ENCODE assay signal across 18 mouse cellular contexts in genomic region chr1:54468662-54469061, GRCm38 (mm10). TPM values are rescaled to one million over a fixed set of nuclear protein-coding genes. Genes with fewer than 3 reads are reported as not detected.
DNase-seq lines count a peak whose midpoint lies in the region; ATAC-seq lines count a peak whose summit lies in the region.
"Had no signal": no experiment of that assay in that cellular context is flagged by ENCODE, and none has a peak within 500 bp of the region (broad histone marks: within the 10 kb centered on the region; RNA-seq: fewer than 3 reads in every experiment).

No protein-coding gene starts in this region.

- H3K27ac ChIP-seq in intestine, embryonic 16.5 days (ENCODE audit: low read length), result no peak overlapping the region
- H3K27ac ChIP-seq: embryonic facial prominence, embryonic 12.5 days; heart, adult 2 months; hindbrain, embryonic 12.5 days; liver, embryonic 15.5 days; midbrain, embryonic 15.5 days; stomach, embryonic 15.5 days had no signal

- no peaks in the 10 kb centered on the region for H3K36me3 ChIP-seq in intestine, embryonic 16.5 days (ENCODE audit: control insufficient read depth, insufficient read depth, low read length)
- H3K36me3 ChIP-seq: embryonic facial prominence, embryonic 12.5 days; hindbrain, embryonic 12.5 days; liver, embryonic 15.5 days; midbrain, embryonic 15.5 days; stomach, embryonic 15.5 days had no signal

- ATAC-seq in intestine, embryonic 16.5 days, result no peak
- ATAC-seq: midbrain, embryonic 15.5 days had no signal

- DNase-seq in cerebellum, adult 18-20 months, result peak; percentile 6 to 18
- DNase-seq in cerebellum, adult 11 months, result no peak
- peak; percentile 8 to 57 for DNase-seq in layer of hippocampus, adult 18-20 months (ENCODE audit: low spot score in 2 of 2)
- DNase-seq in layer of hippocampus, postnatal 25 days (ENCODE audit: extremely low spot score in 1 of 2, low spot score in 1 of 2), result no peak
- DNase-seq in cerebellum, adult 9-11 months, result peak; percentile 32
- DNase-seq in left cerebral cortex, adult 9 months (ENCODE audit: low spot score in 2 of 2), result peak; percentile 22 to 46
- no peak for DNase-seq in ovary, postnatal 10 days (ENCODE audit: low spot score)
- DNase-seq: adrenal gland, adult 8-10 months; gastrocnemius, postnatal 14 days; heart, adult 2 months; lung, postnatal 10 days had no signal

- no peaks in the 10 kb centered on the region for H3K4me1 ChIP-seq in intestine, embryonic 16.5 days (ENCODE audit: control insufficient read depth, insufficient read depth, low read length)
- H3K4me1 ChIP-seq: embryonic facial prominence, embryonic 12.5 days; hindbrain, embryonic 12.5 days; liver, embryonic 15.5 days; megakaryocyte, embryonic 14.5 days; midbrain, embryonic 15.5 days; stomach, embryonic 15.5 days had no signal

- H3K9ac ChIP-seq in intestine, embryonic 16.5 days (ENCODE audit: low read depth, low read length), result no peak overlapping the region
- H3K9ac ChIP-seq: embryonic facial prominence, embryonic 12.5 days; hindbrain, embryonic 12.5 days; liver, embryonic 15.5 days; midbrain, embryonic 15.5 days; stomach, embryonic 15.5 days had no signal

- no peak overlapping the region for H3K4me2 ChIP-seq in intestine, embryonic 16.5 days (ENCODE audit: low read depth, low read length)
- H3K4me2 ChIP-seq: embryonic facial prominence, embryonic 12.5 days; hindbrain, embryonic 12.5 days; liver, embryonic 15.5 days; midbrain, embryonic 15.5 days; stomach, embryonic 15.5 days had no signal

- no peaks in the 10 kb centered on the region for H3K9me3 ChIP-seq in intestine, embryonic 16.5 days (ENCODE audit: control insufficient read depth, low read length)
- H3K9me3 ChIP-seq: embryonic facial prominence, embryonic 12.5 days; hindbrain, embryonic 12.5 days; liver, embryonic 15.5 days; megakaryocyte, embryonic 14.5 days; midbrain, embryonic 15.5 days; stomach, embryonic 15.5 days had no signal

- no peak overlapping the region for H3K4me3 ChIP-seq in intestine, embryonic 16.5 days (ENCODE audit: low read length)
- H3K4me3 ChIP-seq: embryonic facial prominence, embryonic 12.5 days; heart, adult 2 months; hindbrain, embryonic 12.5 days; liver, embryonic 15.5 days; megakaryocyte, embryonic 14.5 days; midbrain, embryonic 15.5 days; stomach, embryonic 15.5 days had no signal

- no peaks in the 10 kb centered on the region for H3K27me3 ChIP-seq in intestine, embryonic 16.5 days (replicated peaks; ENCODE audit: control insufficient read depth, insufficient read depth, low read length)
- H3K27me3 ChIP-seq: embryonic facial prominence, embryonic 12.5 days; hindbrain, embryonic 12.5 days; liver, embryonic 15.5 days; midbrain, embryonic 15.5 days; stomach, embryonic 15.5 days had no signal

RNA-seq across cellular contexts. Expression of gene Gtf3c3, which starts 29.9 kb away (rescaled TPM):
- total RNA-seq in layer of hippocampus, adult 18-20 months (2021), result 10 to 100 TPM; 23.9 to 24.7 TPM
- 10 to 100 TPM; 24.7 to 27.2 TPM for total RNA-seq in layer of hippocampus, postnatal 25 days (2021)
- 17.4 and 17.6 TPM in 2 replicates for polyA plus RNA-seq in intestine, embryonic 16.5 days (2015; fragmentation: Nextera tagmentation; extraction: Ambion mirVana)

Comparison
In these comparisons a context has a peak if more than half of its experiments do, and no peak if none do; other contexts are left out.
1. DNase-seq: peak in cerebellum, adult 18-20 months (2 of 2), layer of hippocampus, adult 18-20 months (2 of 2), cerebellum, adult 9-11 months (single experiment) and left cerebral cortex, adult 9 months (2 of 2); none in cerebellum, adult 11 months (single experiment), layer of hippocampus, postnatal 25 days (0 of 2) and ovary, postnatal 10 days (single experiment).